Mouse (Mus musculus): ENCODE results near the gene Rps6kc1. TPM values are rescaled to one million over a fixed set of nuclear protein-coding genes. Genes with fewer than 3 reads are reported as not detected.

Gene Rps6kc1
- polyA plus RNA-seq, 1 experiment from 2014 or later: 11.9 TPM

- no peak overlapping the region for H3K9ac ChIP-seq
- H3K27ac ChIP-seq (ENCODE audit: poor library complexity, severe bottlenecking): no peak overlapping the region
Measured at GRCm38 (mm10) chr1:190797483-190798058, 114.0 kb downstream of the Rps6kc1 start.

GRCm38 (mm10) chr1:190796745-190797482 lies 114.7 kb downstream of the Rps6kc1 start:
- no peak for ATAC-seq (ENCODE audit: insufficient number of reproducible peaks, low FRiP score)

More at GRCm38 (mm10) chr1:190797483-190798058, 114.0 kb downstream of the Rps6kc1 start:
- Histone ChIP-seq H3K4me1 (replicated peaks) (peaks cover 6% of the 10 kb centered on the region; the same call in 1 of the 2 replicates), H3K9me3 (replicated peaks) (no peaks in the 10 kb centered on the region), H3K36me3 (peaks cover 29% of the 10 kb centered on the region), H3K4me3 (no peak overlapping the region), H3K27me3 (replicated peaks) (no peaks in the 10 kb centered on the region), H3K4me2 (no peak overlapping the region)
- ATAC-seq (ENCODE audit: insufficient number of reproducible peaks, low FRiP score): no peak
- WGBS: 78% methylated on average over 11 of the region's 11 CpGs

DNA sequence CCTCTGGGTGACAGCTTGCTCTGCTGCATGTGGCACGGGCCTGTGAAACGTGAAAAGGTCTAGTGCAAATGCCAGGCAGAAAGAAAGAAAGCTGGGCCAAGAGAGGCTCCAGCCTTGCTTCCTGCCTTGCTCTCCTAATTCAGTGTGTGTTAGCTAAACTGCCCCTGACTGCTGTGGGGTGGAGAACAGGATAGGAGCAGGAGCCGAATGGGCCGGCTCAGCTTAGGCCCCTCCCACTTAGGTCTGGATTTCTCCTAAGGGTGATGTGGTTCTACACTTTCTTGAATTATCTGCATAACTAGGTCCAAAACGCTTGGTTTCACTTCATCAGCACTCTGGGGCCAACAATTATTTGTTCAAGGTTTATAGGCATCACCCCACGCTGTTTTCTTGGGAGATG lies 119.9 kb downstream of the Rps6kc1 start:
- H3K4me3 ChIP-seq: no peak overlapping the region
- H3K4me2 ChIP-seq: no peak overlapping the region
- no peak overlapping the region for H3K9ac ChIP-seq
- H3K27ac ChIP-seq (ENCODE audit: poor library complexity, severe bottlenecking): no peak overlapping the region
- ATAC-seq (ENCODE audit: insufficient number of reproducible peaks, low FRiP score): no peak
- H3K4me1 ChIP-seq (replicated peaks): peaks cover 2% of the 10 kb centered on the region; the same call in 1 of the 2 replicates
- H3K9me3 ChIP-seq (replicated peaks): no peaks in the 10 kb centered on the region
- 77% methylated on average over 6 of the region's 6 CpGs for WGBS
- H3K27me3 ChIP-seq (replicated peaks): no peaks in the 10 kb centered on the region
- H3K36me3 ChIP-seq: peaks cover 4% of the 10 kb centered on the region; the same call in 1 of the 2 replicates

More at GRCm38 (mm10) chr1:190796745-190797482, 114.7 kb downstream of the Rps6kc1 start:
- H3K36me3 ChIP-seq: peaks cover 29% of the 10 kb centered on the region
- no peaks in the 10 kb centered on the region for H3K9me3 ChIP-seq (replicated peaks)
- H3K27ac ChIP-seq (ENCODE audit: poor library complexity, severe bottlenecking): no peak overlapping the region
- no peaks in the 10 kb centered on the region for H3K27me3 ChIP-seq (replicated peaks)
- no peak overlapping the region for H3K4me3 ChIP-seq
- H3K9ac ChIP-seq: 0 out of 2 replicates have a peak overlapping the region, but pooled peaks have one; percentile 9
- H3K4me1 ChIP-seq (replicated peaks): peaks cover 6% of the 10 kb centered on the region; the same call in 1 of the 2 replicates
- 44% methylated on average over 7 of the region's 7 CpGs for WGBS
- H3K4me2 ChIP-seq: no peak overlapping the region

- peaks cover under 1% of the 10 kb centered on the region; the same call in 1 of the 2 replicates for H3K36me3 ChIP-seq
- no peak overlapping the region for H3K27ac ChIP-seq (ENCODE audit: poor library complexity, severe bottlenecking)
- H3K4me1 ChIP-seq (replicated peaks): no peaks in the 10 kb centered on the region
- H3K27me3 ChIP-seq (replicated peaks): no peaks in the 10 kb centered on the region
- ATAC-seq (ENCODE audit: insufficient number of reproducible peaks, low FRiP score): no peak
- no peak overlapping the region for H3K4me2 ChIP-seq
- no peak overlapping the region for H3K4me3 ChIP-seq
- WGBS: 89% methylated on average over 6 of the region's 6 CpGs
- no peak overlapping the region for H3K9ac ChIP-seq
- H3K9me3 ChIP-seq (replicated peaks): no peaks in the 10 kb centered on the region
Measured at GRCm38 (mm10) chr1:190790720-190791119, 120.8 kb downstream of the Rps6kc1 start.

DNA sequence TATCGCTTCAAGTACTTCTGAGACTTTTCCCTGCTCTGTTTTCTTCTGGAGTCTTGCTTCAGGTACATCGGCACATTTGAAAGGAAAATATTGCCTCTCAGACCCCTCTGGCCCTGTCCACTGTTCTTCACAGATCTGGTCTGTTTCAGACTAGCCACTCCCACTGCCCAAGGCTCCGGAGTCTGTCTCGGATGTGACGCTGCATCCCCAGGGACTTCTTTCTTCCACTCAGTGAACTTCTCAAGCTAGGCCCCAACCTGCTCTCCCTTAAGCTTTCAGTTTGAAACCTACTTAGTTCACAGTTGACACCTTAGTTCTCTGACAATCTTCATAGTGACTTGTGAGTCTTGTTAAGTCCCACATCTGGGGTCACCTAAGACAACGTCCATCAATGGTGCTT lies 133.9 kb downstream of the Rps6kc1 start:
- ATAC-seq (ENCODE audit: insufficient number of reproducible peaks, low FRiP score): no peak
- no peak overlapping the region for H3K4me2 ChIP-seq
- H3K4me3 ChIP-seq: no peak overlapping the region
- H3K9ac ChIP-seq: no peak overlapping the region
- H3K9me3 ChIP-seq (replicated peaks): no peaks in the 10 kb centered on the region
- no peak overlapping the region for H3K27ac ChIP-seq (ENCODE audit: poor library complexity, severe bottlenecking)
- H3K36me3 ChIP-seq: peaks cover 22% of the 10 kb centered on the region
- H3K27me3 ChIP-seq (replicated peaks): no peaks in the 10 kb centered on the region
- peaks cover 18% of the 10 kb centered on the region; the same call in 1 of the 2 replicates for H3K4me1 ChIP-seq (replicated peaks)
- 55% methylated on average over 6 of the region's 6 CpGs for WGBS

GRCm38 (mm10) chr1:190776260-190776659 lies 135.3 kb downstream of the Rps6kc1 start:
- ATAC-seq (ENCODE audit: insufficient number of reproducible peaks, low FRiP score): no peak
- H3K27ac ChIP-seq (ENCODE audit: poor library complexity, severe bottlenecking): no peak overlapping the region
- no peak overlapping the region for H3K4me2 ChIP-seq
- WGBS: 62% methylated on average over 9 of the region's 9 CpGs
- no peaks in the 10 kb centered on the region for H3K9me3 ChIP-seq (replicated peaks)
- peaks cover 18% of the 10 kb centered on the region; the same call in 1 of the 2 replicates for H3K4me1 ChIP-seq (replicated peaks)
- no peak overlapping the region for H3K9ac ChIP-seq
- H3K4me3 ChIP-seq: no peak overlapping the region
- peaks cover 20% of the 10 kb centered on the region for H3K36me3 ChIP-seq
- no peaks in the 10 kb centered on the region for H3K27me3 ChIP-seq (replicated peaks)

GRCm38 (mm10) chr1:190772088-190772885 lies 139.3 kb downstream of the Rps6kc1 start:
- no peak for ATAC-seq (ENCODE audit: insufficient number of reproducible peaks, low FRiP score)
- Histone ChIP-seq H3K4me2 (no peak overlapping the region), H3K27me3 (replicated peaks) (no peaks in the 10 kb centered on the region), H3K27ac (ENCODE audit: poor library complexity, severe bottlenecking) (no peak overlapping the region), H3K9ac (no peak overlapping the region), H3K9me3 (replicated peaks) (no peaks in the 10 kb centered on the region), H3K4me3 (no peak overlapping the region), H3K36me3 (peaks cover 11% of the 10 kb centered on the region), H3K4me1 (replicated peaks) (peaks cover 15% of the 10 kb centered on the region; the same call in 1 of the 2 replicates)
- 81% methylated on average over 13 of the region's 13 CpGs for WGBS

GRCm38 (mm10) chr1:190769748-190770147 lies 141.8 kb downstream of the Rps6kc1 start:
- Histone ChIP-seq H3K9me3 (replicated peaks) (peaks cover 5% of the 10 kb centered on the region; the same call in 1 of the 2 replicates), H3K9ac (no peak overlapping the region), H3K4me1 (replicated peaks) (peaks cover 12% of the 10 kb centered on the region; the same call in 1 of the 2 replicates), H3K27me3 (replicated peaks) (no peaks in the 10 kb centered on the region), H3K36me3 (peaks cover 11% of the 10 kb centered on the region), H3K27ac (ENCODE audit: poor library complexity, severe bottlenecking) (no peak overlapping the region), H3K4me2 (no peak overlapping the region), H3K4me3 (no peak overlapping the region)
- ATAC-seq (ENCODE audit: insufficient number of reproducible peaks, low FRiP score): no peak
- 77% methylated on average over 7 of the region's 7 CpGs for WGBS

DNA sequence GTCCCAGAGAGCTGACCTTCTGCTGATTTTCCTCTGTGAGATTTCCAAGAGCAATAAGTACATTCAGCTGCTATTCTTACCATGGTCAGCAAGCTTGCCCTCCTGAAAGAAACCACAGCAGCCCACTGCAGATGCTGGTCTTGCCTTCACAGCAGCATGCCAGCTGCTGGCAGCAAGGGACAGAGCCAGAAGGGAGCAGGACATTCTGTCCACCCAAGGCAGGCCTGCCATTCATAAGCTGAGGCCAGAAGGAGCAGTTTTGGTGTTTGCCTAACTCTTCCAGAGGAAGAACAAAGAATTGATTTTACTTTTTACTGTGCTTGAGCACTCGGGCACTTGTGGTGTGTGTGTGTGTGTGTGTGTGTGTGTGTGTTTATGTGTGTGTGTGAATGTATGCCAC lies 143.3 kb downstream of the Rps6kc1 start:
- Histone ChIP-seq H3K9ac (no peak overlapping the region), H3K27ac (ENCODE audit: poor library complexity, severe bottlenecking) (no peak overlapping the region), H3K36me3 (peaks cover 11% of the 10 kb centered on the region), H3K27me3 (replicated peaks) (0 out of 2 replicates have a peak, but pooled peaks cover 4% of the 10 kb centered on the region), H3K4me3 (no peak overlapping the region), H3K4me1 (replicated peaks) (0 out of 2 replicates have a peak, but pooled peaks cover under 1% of the 10 kb centered on the region), H3K9me3 (replicated peaks) (peaks cover 5% of the 10 kb centered on the region; the same call in 1 of the 2 replicates), H3K4me2 (no peak overlapping the region)
- ATAC-seq (ENCODE audit: insufficient number of reproducible peaks, low FRiP score): no peak
- 74% methylated on average over 1 of the region's 1 CpGs for whole genome bisulfite sequencing

GRCm38 (mm10) chr1:190767621-190768020 lies 143.9 kb downstream of the Rps6kc1 start:
- Histone ChIP-seq H3K36me3 (peaks cover 5% of the 10 kb centered on the region; the same call in 1 of the 2 replicates), H3K4me3 (no peak overlapping the region), H3K27ac (ENCODE audit: poor library complexity, severe bottlenecking) (no peak overlapping the region), H3K4me1 (replicated peaks) (no peaks in the 10 kb centered on the region), H3K9ac (no peak overlapping the region), H3K9me3 (replicated peaks) (peaks cover 5% of the 10 kb centered on the region; the same call in 1 of the 2 replicates), H3K4me2 (no peak overlapping the region), H3K27me3 (replicated peaks) (0 out of 2 replicates have a peak, but pooled peaks cover 8% of the 10 kb centered on the region)
- WGBS: 59% methylated on average over 8 of the region's 8 CpGs
- no peak for ATAC-seq (ENCODE audit: insufficient number of reproducible peaks, low FRiP score)
